Mouse (Mus musculus) G1E (cell line): ENCODE measurements at regions not wholly inside any gene's neighbourhood (a gene's known extent, or its start where the extent isn't known, plus 50 kb on each side); places are given as distances from the start of the nearest gene placed in this dataset.

Experiments used
- CTCF ChIP-seq: IDR thresholded peaks from 2 replicates; pipeline ENCODE4 v1.5.1; 2012; ENCODE audit warnings: low read depth, low read length, inconsistent platforms, mixed read lengths
- GATA1 ChIP-seq: IDR thresholded peaks from 2 replicates; pipeline ENCODE4 v1.6.1; 2012; ENCODE audit warnings: borderline replicate concordance, low read length, inconsistent platforms, mixed read lengths
- GATA2 ChIP-seq: IDR thresholded peaks from 2 replicates; pipeline ENCODE4 v1.6.1; 2012; ENCODE audit warnings: low read depth, low read length, inconsistent platforms, borderline replicate concordance
- POLR2AphosphoS5 ChIP-seq: IDR thresholded peaks from 2 replicates; pipeline ENCODE4 v1.6.1; 2012; ENCODE audit warnings: low read depth, low read length, inconsistent platforms; ENCODE audit not compliant: insufficient replicate concordance

- TF ChIP-seq CTCF (no peak), GATA2 (no peak), GATA1 (no peak), POLR2AphosphoS5 (no peak)
Measured at GRCm38 (mm10) chr13:69932695-69933550, 130.7 kb downstream of the Med10 start.
